Mouse (Mus musculus) C2C12 (cell line): ENCODE measurements at regions not wholly inside any gene's neighbourhood (a gene's known extent, or its start where the extent isn't known, plus 50 kb on each side); places are given as distances from the start of the nearest gene placed in this dataset.

Experiments used
- CEBPB ChIP-seq: IDR thresholded peaks from one replicate; pipeline ENCODE4 v1.6.1; 2011; ENCODE audit warnings: low read depth, mild to moderate bottlenecking, control low read depth, moderate library complexity
- CTCF ChIP-seq: IDR thresholded peaks from one replicate; pipeline ENCODE4 v1.5.1; 2011; ENCODE audit not compliant: control insufficient read depth, insufficient read depth, insufficient read length
- FOSL1 ChIP-seq: IDR thresholded peaks from one replicate; pipeline ENCODE4 v1.8.0; 2011; ENCODE audit warnings: mild to moderate bottlenecking, low read length; ENCODE audit not compliant: poor library complexity, insufficient read depth, severe bottlenecking
- MAX ChIP-seq: IDR thresholded peaks from one replicate; pipeline ENCODE4 v1.6.1; 2011; ENCODE audit warnings: mild to moderate bottlenecking, control low read depth
- MYOD1 ChIP-seq: IDR thresholded peaks from one replicate; pipeline ENCODE4 v1.6.1; 2011; ENCODE audit warnings: low read depth; ENCODE audit not compliant: control insufficient read depth, insufficient read length
- MYOG ChIP-seq: IDR thresholded peaks from one replicate; pipeline ENCODE4 v1.6.1; 2011; ENCODE audit not compliant: control insufficient read depth, insufficient read length; ENCODE audit errors: extremely low read depth
- USF1 ChIP-seq: IDR thresholded peaks from one replicate; pipeline ENCODE4 v1.6.1; 2011; ENCODE audit warnings: low read depth, mild to moderate bottlenecking, control low read depth, moderate library complexity

DNA sequence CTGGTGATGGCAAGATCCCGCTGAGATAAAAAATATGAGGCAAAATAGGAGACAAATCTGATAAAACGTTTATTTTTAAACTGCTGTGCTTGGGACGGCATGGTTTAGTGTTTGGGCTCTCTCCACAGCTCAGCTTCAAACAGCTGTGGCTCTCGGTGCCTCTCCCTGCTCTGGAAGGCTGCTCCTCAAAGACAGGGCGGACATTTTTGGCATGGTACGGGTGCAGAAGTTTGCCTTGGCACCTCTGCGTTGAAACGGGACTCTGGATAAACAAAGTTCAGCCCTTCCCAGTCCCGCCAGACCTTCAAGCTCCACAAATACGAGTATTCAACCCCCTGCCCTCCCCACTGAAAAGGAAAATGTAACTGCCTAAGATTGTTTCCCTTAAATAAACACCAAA lies 573.8 kb downstream of the Lmo4 start:
- TF ChIP-seq CTCF (no peak), MAX (no peak), MYOG (no peak), CEBPB (no peak), MYOD1 (no peak), USF1 (no peak), FOSL1 (no peak)
